Mouse (Mus musculus): ENCODE data around the gene Meioc.

The Meioc gene

DNA sequence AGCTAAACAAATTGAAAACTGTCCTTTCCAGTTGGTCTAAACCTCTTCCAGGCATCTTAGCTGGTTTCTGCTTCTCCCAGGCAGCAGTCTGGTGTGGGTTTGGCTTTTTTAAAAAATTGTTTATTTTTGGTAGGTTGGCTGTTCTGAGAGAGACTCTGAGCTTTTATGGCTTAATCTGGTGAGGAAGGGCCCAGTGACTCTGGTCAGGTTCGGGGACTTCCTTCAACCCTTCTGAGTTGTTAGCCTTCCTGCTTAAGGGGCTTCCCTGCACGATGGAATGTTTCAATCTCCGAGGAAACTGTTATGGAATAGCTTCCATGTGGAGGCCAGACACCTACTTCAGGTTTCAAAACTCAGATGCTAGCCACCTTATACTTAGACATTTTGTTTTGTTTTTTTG, at the start of gene Meioc:
Gene Meioc (plus strand): TSS at position 301 of the 400 bp plus-strand sequence.
- no peak for DNase-seq (ENCODE audit: low spot score)

DNA sequence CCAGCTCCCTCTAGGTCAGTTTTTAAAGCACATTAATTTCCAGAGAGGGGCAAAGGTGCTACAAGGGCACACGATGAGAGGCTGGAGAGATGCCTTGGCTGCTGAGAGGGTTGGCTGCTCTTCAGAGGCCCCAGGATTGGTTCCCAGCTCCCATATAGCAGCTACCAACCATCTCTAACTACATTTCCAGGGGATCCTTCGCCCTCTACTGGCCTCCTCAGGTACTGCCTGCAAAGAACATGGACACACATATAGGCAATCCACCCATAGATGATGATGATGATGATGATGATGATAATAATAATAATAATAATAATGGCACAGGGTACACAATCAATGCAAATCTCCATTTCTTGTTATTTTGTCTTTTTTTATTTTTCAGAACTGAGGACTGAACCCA, 44.1 kb upstream of the Meioc start:
- DNase-seq (ENCODE audit: low spot score): no peak

DNA sequence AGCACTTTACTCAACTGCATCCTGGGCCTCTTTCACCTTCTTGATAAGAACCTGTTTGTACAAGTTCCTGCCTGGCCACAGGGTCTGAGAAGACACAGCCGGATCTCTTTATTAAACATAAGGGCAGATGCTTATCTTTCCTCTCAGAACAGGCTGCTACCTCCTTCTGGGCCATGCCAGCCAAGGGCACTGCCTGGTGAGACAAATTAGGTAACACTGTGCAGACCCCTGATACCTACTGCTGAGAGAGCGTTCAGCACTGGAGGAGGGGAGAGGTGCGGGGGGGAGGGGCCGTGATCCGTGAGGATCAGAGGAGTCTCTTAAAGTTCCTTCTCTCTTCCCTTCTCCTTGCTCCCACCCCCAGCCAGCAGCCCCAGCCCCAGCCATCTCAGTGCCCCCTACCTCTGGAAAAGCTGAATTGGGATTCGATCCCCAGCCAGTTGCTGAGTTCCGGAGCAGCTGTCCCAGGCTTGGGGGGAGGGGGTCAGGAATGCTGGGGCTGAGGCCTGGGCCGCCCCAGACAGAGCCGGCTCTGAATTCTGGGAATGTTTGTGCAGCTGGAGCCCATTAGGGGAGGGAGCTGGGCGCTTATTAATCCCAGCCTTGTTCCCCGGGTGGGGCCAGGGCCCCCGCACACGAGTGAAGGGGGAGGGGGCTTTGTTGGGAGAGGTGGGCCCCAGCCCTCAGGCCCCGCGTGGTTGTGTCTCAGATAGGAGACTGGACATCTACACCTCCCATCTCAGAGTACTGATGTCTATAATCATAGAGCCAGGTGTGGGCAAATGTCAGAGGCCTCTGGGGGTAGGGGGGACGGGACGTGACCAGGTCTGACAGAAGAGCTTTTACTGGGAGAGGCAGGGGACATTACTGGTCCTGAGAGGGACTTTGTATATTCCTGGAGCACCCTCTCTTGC, 39.4 kb upstream of the Meioc start:
- DNase-seq (ENCODE audit: low spot score): peak; percentile 91

DNA sequence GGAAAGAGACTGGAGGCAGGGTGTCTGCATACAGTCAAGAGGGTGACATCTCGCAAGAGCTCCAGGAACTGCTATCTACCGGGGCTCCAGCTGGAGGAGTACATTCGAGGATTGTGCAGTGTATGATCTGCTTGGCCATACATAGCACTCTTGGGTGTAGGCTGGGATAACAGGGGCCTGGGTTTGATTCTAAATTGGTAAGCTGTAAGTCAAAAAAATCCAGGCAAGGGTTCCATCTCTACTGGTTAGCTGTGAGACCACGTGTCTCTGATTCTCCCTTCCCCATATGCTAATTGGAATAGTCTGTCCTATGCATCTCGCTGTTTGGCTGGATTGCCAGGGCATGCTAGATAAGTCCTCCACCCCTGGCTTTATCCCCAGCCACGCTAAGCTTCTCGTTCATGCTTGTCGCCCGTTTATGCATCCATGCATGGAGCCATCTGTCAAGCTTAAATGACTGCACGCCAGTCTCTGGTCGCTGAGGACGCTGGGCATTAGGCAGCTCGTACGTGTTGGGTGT, 38.6 kb upstream of the Meioc start:
- DNase-seq (ENCODE audit: low spot score): peak; percentile 67

DNA sequence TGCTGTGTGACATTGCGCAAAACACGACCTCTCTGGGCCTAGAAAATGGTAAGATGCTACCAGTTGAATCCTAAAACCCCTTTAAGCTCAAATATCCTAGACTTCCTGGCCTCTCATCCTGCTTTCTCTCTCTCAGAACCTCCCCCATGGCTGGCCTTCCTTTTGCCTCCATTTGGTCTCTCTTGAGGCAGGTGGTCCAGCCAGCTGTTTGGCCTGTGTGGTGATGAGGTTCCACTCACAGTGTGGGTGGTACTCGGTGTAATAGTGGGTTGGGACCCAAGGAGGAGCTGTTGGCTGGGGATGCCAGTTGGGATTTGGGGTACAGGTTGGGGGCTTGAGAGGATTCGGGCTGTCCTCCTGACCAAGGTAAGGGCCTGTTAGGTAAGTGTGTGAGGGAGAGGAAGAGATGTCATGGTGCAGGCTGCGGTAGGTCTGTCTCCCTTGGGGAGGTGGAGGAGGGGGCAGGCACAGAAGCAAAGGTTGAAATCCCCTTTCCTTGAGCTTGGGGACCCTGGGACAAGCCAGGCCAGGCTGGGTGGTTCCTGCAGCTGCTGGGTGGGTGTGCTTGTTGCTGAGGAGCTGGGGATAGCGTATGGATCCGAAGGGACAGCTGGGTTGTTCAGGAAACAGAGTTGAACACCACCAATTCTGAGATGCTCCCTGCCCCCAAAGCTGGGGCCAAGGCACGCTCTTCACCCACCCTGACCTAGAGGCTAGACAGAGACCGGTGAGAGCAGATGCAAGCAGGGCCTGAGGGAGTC, 36.2 kb upstream of the Meioc start:
- no peak for DNase-seq (ENCODE audit: low spot score)

DNA sequence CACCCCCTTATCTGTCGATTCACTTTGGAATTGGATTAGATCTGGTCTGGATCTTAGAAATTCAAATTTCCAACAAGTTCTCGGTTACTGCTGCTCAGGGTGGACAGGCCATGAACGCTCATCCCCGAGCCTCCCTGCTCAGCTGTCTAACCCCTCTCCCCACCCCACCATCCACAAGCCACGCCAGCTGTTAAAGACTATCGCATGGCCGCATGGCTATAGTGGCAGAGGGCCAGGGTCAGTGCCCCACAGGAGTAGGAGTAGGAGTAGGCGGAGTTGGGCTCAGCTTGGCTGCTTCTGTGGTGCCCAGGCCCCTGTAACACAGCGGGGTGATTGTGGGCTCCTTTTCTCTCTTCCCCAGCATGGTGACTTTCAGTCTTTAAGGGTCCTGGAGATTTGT, 35.0 kb upstream of the Meioc start:
- no peak for DNase-seq (ENCODE audit: low spot score)

DNA sequence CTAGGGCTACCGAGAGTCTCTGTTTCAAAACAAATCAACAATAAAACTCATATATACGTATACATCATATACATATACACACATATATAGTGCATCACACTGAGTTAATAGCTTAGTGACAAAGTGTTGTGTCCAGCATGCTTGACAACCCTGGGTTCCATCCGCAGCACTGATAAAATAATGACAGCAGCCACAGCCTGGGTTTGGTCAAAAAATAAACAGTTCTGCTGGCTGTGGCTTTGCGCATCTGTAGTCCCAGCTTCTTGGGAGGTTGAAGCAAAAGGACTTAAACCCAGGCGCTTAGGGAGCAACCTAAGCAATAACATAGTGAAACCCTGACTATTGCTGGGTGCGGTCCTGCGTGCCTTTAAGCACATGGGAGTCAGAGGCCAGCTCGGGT, 34.1 kb upstream of the Meioc start:
- DNase-seq (ENCODE audit: low spot score): no peak

DNA sequence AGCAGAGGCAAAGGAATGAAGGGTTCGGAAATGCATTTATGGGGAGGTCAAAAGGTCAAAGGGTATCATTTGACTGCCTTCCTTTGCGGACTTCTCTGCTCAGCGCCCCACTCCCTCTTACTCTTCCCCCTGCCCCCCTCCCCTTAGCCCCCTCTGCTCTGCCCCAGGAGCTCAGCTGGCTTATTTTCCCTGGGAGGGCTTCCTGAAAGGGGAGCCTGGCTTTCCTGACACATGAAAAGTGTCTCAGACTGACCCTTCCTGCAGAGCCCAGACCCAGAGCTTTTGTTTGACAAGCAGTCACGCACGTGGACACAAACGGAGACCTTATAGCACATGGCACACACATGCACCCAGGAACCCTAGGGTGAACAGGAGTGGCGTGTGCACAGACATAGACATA, 32.8 kb upstream of the Meioc start:
- peak; percentile 73 for DNase-seq (ENCODE audit: low spot score)

DNA sequence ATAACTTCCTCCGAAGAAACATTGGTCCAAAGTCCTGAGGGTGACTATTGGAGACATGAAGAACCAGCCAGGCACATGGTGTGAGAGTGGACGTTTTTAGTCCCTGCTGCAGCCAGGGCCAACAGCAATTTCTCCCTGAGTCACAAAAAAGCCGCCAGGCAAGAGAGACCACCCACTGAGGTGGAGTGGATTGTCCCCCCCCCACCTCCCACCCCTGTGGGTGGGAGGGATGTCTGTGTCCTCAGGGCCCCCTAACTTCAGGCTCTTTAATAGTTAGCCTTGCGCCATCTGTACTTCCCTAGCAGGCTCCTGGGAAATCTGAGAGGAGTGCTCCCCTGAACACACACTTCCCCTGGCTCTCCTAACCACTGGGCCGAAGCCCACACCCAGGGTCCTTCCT, 32.3 kb upstream of the Meioc start:
- no peak for DNase-seq (ENCODE audit: low spot score)

DNA sequence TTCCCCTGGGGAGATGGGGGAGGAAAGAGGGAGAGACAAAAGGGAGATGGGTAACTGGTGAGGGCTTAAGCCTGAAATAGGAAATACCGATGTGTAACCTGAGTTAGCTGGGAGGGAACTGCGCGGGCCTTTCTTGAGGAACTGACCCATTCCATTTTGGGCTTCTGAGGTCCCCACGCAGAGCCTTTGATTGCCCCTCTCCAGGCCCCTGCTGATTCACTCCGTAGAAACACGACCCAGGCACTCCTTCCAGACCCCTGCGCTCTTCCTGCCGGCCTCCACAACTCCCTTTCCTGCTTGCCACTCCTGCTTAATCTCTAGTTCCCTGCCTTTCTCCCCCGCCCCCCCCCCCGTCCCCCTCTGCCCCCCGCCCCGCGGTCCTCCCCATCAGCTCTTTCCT, 30.8 kb upstream of the Meioc start:
- DNase-seq (ENCODE audit: low spot score): peak; percentile 55

DNA sequence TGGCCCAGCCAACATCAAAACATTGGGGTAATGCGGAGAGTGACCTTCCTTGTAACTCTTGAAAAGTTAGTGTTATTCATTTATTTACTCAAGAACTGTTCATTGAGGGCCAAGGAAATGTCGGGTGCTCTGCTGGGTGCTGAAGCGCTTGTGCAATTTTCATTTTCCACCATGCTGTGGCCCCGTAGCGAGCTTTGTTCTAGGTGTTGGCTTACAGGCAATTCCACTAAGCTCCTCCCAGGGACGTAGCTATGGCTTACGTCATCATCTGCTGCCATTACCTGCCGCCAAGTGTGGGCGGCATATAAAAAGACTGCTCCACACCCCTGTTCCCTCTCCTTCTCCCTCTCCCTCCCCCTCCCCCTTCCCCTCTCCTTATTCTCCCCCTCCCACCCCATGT, 30.1 kb upstream of the Meioc start:
- DNase-seq (ENCODE audit: low spot score): peak; percentile 61

DNA sequence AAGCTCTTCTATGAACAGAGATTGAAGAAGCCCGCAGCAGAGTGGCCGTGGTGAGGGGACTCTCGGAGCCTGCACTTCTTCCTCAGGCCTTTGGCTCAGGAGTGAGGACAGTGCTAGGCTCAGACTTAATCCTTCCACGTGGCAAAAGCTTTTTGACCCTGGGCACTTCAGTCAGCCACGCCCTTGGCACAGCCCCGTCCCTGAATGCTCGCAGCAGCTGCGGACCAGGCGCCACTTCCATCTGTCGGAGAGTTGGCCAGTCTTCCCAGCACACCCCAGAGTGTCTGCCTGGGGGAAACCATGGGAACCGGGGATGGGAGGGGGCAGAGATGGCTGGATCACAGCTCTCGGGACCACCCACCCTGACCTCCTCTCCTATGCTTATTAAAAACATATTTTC, 26.6 kb upstream of the Meioc start:
- DNase-seq (ENCODE audit: low spot score): no peak

DNA sequence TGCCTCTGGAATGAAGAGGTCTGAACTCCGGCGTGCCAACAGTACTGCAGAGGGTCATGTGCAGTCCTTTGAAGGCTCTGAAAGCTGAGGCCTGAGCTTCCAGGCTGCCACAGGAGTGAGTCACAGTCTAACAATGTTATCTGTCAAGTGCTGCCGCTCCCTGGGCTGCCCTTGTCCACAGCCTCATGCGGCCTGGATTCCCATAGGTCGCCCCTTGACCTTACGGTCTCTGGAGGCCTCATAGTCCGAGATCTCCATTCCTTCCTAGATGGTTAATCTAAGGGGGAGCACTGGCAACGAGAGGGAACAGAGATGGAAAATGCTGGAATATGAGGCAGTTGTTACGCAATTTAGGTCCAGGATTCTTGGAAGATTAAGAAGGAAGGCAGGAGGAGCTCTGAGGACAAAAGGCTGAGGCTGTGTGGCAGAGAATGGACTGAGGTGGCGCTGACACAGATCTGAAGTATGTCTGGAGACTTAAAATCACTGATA, 19.6 kb upstream of the Meioc start:
- DNase-seq (ENCODE audit: low spot score): peak; percentile 77

DNA sequence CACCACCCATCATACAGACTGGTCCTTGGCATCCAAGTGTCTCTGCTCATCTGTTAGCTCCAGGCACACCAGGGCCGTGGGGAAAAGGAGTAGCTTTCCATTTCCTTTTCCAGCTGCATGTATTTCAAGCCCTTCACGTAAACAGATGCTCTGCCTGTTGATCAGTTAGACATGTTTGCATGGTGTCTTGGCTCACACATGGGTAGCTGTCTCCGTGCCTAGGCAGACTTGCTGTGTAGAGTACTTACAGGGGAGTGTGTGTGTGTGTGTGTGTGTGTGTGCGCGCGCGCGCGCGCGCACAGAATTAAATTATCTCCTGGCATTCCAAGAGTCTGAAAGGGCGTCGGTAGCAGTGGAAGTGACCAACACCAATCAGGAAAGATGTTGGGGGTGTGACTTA, 17.3 kb upstream of the Meioc start:
- no peak for DNase-seq (ENCODE audit: low spot score)

DNA sequence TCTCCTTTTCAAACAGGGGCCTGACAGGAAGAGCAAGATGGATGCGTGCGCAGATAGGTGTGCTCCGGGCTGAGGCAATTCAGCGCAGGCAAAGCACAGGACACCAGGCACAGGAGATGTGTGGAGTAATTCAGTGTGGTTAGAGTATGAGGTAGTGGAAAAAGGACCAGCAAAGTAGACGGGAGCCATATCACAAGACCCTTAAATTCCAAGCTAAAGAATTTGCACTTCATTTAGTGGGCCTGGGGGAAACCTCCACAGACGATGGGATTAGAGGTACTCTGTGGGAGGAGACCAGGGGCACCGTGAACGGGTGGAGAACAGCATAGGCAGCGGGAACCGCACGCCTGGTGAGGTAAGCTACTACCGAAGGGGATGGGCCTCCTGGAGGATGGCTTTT, 15.6 kb upstream of the Meioc start:
- no peak for DNase-seq (ENCODE audit: low spot score)

DNA sequence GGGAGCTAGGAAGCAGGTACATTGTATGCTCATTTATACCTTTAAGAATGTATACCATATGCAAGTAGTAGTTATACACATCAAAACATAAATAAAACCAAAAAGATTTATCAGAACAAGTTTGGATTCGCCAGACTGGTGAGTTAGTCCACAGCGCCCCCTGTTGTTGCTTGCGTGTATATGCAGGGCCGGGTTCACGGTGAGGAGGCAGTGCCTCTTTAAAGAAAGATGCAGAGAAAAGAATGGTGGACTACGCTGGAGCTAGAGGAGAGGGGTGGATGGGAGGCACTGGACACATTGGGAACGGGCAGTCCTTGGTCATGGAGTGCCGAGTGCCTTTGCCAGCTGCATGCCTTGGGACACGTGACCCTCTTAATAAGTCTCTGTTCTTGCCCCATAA, 12.1 kb upstream of the Meioc start:
- peak; percentile 92 for DNase-seq (ENCODE audit: low spot score)

DNA sequence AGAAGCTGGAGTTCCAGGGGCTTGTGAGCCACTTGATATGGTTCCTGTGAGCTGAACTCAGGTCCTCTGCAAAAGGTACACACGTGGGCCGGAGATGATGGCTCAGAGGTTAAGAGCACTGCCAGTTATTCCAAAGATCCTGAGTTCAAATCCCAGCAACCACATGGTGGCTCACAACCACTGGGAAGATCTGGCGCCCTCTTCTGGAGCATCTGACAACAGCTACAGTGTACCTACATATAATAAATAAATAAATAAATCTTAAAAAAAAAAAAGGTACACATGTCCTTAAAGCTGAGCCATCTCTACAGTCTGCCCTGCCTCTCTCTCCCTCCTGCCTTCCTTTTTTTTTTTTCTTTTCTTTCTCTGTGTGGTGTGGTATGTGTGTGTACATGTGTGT, 10.7 kb upstream of the Meioc start:
- DNase-seq (ENCODE audit: low spot score): peak; percentile 64

DNA sequence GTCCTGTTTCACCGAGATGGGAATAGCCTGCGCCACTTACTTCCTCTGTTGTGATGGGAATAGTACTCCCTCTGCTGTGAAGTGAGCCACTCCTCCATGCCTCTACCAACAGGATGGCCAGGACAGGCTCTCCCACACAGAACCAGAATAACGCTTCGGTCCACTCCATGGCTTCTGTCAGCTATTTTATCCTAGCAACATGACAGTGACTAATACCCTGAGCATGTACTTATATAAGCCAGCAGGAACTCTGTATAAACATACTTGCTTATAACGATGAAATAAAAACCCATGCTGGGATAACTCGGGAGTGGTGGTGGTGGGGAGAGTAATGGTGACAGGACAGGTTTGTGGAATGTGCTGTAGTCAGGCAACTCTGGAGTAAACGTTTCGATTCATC, 7.6 kb upstream of the Meioc start:
- no peak for DNase-seq (ENCODE audit: low spot score)

DNA sequence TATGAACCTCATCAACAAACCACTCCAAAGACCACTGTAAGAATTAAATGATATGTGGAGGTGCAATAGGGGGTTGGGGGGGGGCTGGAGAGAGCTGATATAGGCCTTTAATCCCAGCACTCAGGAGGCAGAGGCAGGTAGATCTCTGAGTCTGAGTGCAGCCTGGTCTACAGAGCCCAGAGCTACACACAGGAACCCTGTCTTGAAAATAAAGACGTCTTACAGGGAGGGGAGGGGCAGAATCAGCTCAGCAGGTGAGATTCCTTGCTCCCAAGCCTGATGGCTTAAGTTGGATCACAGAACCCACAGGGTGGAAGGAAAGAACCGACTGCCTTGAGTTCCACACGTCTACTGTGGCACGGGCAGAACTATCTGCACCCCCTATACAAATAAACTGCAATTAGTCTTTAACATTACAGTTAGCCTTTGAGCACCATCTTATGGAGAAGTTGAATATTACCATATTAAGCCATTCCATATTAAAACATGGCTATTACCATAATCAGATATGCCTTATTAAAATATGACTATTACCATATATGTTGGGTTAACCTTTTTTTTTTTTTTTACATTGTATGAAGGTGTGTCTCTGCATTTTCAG, 7.1 kb upstream of the Meioc start:
- DNase-seq (ENCODE audit: low spot score): no peak

DNA sequence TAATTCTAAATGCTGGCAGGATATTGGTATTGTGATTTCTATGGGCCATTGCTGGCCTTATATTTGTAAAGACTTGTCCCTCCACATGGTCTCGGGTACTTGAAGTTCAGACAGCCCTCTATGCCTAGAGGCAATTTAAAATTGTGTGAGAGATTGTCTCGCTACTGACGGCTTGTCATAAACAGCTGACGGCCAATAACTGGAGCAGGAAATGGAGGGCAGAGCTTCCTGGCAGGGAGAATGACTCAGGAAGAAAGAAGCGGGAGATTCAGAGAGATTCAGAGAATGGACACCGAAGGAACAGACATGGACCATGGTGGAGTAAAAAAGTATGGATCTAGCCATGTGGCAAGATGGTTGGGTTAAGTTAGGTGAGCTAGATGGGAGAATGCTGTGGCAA, 6.6 kb upstream of the Meioc start:
- no peak for DNase-seq (ENCODE audit: low spot score)

DNA sequence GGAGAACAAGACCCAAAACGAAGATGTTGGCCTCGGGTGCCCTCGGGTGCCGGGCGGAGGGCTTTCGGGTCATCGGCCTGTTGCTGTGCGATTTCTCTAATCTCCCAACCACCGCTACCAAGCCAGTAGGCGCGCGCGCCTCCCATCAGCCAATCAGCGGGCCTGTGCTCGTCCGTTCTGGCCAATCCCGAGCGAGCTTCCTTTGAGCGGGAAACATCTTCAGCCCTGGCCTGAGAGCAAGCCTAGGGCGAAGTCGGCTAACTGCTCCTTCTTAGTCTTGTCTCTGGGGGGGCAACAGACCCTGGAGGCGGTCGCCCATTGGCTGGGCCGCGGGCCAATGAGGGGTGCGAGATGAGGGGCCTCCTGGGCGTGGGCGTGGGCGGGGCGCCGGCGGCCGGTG, 1.6 kb downstream of the Meioc start:
- no peak for DNase-seq (ENCODE audit: low spot score)

DNA sequence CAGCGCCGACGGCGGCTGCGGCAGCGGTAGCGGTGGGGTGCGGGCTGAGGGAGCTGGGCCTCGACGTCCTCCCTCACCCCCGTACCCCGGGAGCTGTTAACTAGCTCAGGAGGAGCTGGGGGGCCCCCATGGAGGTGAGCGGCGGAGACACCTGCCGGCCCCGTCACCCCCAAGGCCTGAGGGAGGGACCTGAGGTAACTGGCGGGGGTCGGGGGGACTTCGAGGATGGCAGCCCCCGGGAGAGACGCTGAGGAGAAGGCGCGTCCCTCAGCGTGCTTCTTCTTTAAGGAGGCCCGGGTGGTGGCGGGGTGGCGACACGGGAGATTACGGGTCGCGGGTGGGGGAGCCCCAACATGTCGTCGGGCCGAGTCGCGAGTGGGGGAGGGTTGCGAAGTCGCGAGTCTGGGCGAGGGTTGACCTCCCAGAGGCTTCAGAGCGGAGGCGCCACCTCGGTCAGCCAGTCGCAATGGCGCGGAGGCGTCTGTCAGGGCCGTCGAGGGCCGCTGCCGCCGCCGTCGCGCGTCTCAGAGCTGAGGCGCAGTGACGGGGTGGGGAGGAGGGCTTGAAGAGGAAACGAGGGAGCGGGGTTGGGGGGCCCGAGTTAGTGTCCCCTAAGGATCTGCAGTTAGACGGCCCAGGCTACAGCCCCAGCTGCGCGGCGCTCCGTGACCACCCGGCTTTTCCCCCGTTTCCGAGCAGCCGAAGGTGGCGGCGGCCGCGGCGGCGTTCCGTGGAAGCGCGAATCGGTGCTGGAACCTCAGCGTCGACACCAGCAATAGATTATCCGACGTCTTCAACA, 2.3 kb downstream of the Meioc start:
- DNase-seq (ENCODE audit: low spot score): no peak

Measured in embryo, embryonic 10.5 days (tissue).